Mouse (Mus musculus) left cerebral cortex, adult 2 months (tissue): ENCODE measurements around the gene Ak9. TPM values are rescaled to one million over a fixed set of nuclear protein-coding genes. Genes with fewer than 3 reads are reported as not detected.

ENCODE experiments used
- DNase-seq, 2 experiments: peaks; one replicate each; pipeline ENCODE4 v3.0.0; 2021 to 2022; ENCODE audit warnings: low spot score in 2 of 2, mixed read lengths in 1 of 2; ENCODE audit errors: extremely low spot score in 1 of 2
- H3K27ac ChIP-seq: fragments of 200-600 bp; 2 replicates; pipeline ENCODE4 v1.8.1; 2022
- H3K4me3 ChIP-seq: fragments of 200-600 bp; 2 replicates; pipeline ENCODE4 v1.8.1; 2022
- CTCF ChIP-seq: fragments of 200-600 bp; IDR thresholded peaks from 2 replicates; pipeline ENCODE4 v1.8.1; 2022; ENCODE audit warnings: antibody characterized with exemption, mild to moderate bottlenecking, moderate library complexity
- intact Hi-C: fragments of 180-260 bp; cut with DNase I; formaldehyde crosslinking; loops from one replicate; pipeline ENCODE4 v1.15.1; 2025
- total RNA-seq, 2 experiments: library from RNA; stranded (reverse); gene quantifications; 2 replicates each; pipeline ENCODE4 v1.2.3; 2021

Ak9 gene
- total RNA-seq, 2 experiments from 2014 or later = 0.05 to 0.07 TPM

- intact Hi-C loops = no loop called here
- DNase-seq = no peak
- no peak overlapping the region for H3K27ac ChIP-seq
- TF ChIP-seq CTCF = no peak
- H3K4me3 ChIP-seq = no peak overlapping the region
Measured at GRCm38 (mm10) chr10:41423681-41424080, 119.9 kb downstream of the Ak9 start.

GRCm38 (mm10) chr10:41426368-41426767 lies 122.6 kb downstream of the Ak9 start:
- no peak overlapping the region for H3K4me3 ChIP-seq
- H3K27ac ChIP-seq = no peak overlapping the region
- DNase-seq = no peak
- no peak for TF ChIP-seq CTCF
- intact Hi-C loops = no loop called here

- intact Hi-C loops = loop anchor here (10.0 kb wide), 2 partner anchors 250 to 860 kb away; no protein-coding TSS in a partner anchor
Measured at GRCm38 (mm10) chr10:41434624-41435023, 130.8 kb downstream of the Ak9 start.

GRCm38 (mm10) chr10:41435141-41435540 lies 131.4 kb downstream of the Ak9 start:
- no peak overlapping the region for H3K4me3 ChIP-seq
- TF ChIP-seq CTCF = no peak
- no peak for DNase-seq
- intact Hi-C loops = loop anchor here (10.0 kb wide), 2 partner anchors 250 to 860 kb away; no protein-coding TSS in a partner anchor
- H3K27ac ChIP-seq = no peak overlapping the region

More at GRCm38 (mm10) chr10:41434624-41435023, 130.8 kb downstream of the Ak9 start:
- DNase-seq = peak in 1 of 2 experiments; percentile 33
- Histone ChIP-seq H3K4me3 (no peak overlapping the region), H3K27ac (no peak overlapping the region)
- peak; percentile 81 for TF ChIP-seq CTCF

GRCm38 (mm10) chr10:41448216-41448615 lies 144.4 kb downstream of the Ak9 start:
- DNase-seq = no peak
- no peak for TF ChIP-seq CTCF
- Histone ChIP-seq H3K27ac (no peak overlapping the region), H3K4me3 (no peak overlapping the region)
- intact Hi-C loops = no loop called here

DNA sequence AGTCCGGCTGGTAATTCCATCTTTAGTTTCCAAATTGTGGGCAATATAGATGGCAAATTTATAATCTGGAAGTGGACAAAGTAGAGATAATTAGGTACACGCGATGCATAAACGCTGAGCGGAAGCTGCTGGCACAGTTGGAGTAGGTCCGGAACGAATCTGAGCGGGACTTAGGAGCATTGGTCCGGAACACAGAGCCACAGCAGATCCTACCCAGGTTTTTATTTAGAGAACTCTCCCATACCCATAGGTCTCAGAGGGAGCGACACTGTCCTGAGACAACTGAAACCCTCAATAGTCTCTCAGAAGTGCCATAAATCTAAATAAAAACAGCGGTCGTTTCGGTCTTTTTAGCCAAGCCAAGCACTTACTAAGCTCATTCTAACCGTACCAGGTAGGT lies 145.9 kb downstream of the Ak9 start:
- Histone ChIP-seq H3K4me3 (peak overlapping the region; percentile 92), H3K27ac (peak overlapping the region; percentile 93)
- no peak for TF ChIP-seq CTCF
- DNase-seq = peak; percentile 27 to 36
- intact Hi-C loops = no loop called here

DNA sequence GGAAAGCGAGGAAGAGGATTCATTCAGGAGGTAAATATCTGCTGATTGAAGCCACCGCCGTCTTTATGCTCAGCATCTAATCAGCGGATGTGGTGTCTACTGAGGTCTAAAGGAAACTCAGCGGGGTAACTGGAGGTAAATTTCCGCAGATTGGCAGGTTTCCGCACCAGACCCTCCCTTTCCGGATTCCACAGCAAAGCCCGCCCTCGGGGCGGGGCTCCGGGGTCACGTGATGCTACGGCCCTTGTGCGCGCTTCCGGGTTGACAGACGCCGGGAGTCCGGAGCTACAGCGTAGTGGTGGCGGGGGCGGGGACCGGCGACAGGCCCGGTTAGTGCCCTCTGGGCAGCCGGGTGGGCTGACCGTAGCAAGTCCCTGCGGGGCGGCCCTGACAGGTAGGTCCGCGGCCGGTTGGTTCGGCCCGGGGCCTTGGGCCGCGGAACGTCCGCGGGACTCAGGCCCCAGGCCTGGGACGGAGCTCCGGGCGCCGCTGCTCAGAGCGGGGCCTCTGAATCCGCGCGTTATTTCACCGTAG lies 146.4 kb downstream of the Ak9 start, which contains the start of gene Zbtb24:
Zbtb24 (plus strand) TSS at position 247 of the 534 bp plus-strand sequence.
- Histone ChIP-seq H3K27ac (peak within 1 kb of the TSS; percentile 93), H3K4me3 (peak within 1 kb of the TSS; percentile 92)
- no peak for TF ChIP-seq CTCF
- intact Hi-C loops = no loop called here
- peak; percentile 92 to 95 for DNase-seq

DNA sequence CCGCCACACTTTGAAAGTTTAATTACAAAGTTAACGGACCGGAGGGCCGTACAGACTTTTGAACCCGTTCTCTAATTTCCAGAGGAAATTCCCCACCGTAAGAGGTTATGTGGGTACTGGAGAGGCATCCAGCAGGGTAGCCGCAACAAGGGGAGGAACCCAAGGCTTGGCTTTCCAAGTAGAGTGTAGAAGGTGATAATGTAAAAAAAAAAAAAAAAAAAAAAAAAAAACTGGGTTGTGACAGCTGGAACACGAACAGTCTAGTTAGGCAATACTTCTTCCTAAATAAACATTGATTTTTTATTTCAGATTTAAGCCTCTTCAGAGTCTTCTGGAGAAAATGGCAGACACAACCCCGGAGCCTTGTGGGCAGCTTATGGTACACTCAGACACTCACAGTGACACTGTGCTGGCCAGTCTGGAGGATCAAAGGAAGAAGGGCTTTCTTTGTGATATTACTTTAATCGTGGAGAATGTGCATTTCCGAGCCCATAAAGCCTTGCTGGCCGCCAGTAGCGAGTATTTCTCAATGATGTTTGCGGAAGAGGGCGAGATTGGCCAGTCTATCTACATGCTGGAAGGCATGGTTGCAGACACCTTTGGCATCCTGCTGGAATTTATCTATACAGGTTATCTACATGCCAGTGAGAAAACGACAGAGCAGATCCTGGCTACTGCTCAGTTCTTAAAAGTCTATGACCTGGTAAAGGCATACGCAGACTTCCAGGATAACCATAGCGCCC lies 147.2 kb downstream of the Ak9 start:
- intact Hi-C loops = no loop called here
- DNase-seq = no peak
- Histone ChIP-seq H3K4me3 (peak overlapping the region; percentile 92), H3K27ac (peak overlapping the region; percentile 85; the same call in 1 of the 2 replicates)
- no peak for TF ChIP-seq CTCF

DNA sequence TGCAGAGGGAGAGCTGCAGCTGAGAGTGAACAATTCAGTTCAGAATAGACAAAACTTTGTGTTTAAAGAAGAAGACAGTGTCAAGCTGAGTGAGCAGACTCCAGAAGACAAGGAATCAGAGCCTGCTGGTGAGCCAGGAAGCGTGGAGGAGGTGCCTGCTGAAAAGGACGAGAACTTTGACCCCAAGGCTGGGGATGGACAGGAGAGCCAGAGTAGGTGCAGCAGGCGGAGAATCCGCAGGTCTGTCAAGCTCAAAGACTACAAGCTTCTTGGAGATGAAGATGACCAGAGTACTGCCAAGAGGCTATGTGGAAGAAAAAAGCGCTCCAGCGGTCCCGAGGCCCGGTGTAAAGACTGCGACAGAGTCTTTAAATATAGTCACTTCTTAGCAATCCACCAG lies 147.9 kb downstream of the Ak9 start:
- no peak overlapping the region for H3K4me3 ChIP-seq
- intact Hi-C loops = no loop called here
- no peak for DNase-seq
- H3K27ac ChIP-seq = no peak overlapping the region
- TF ChIP-seq CTCF = no peak

DNA sequence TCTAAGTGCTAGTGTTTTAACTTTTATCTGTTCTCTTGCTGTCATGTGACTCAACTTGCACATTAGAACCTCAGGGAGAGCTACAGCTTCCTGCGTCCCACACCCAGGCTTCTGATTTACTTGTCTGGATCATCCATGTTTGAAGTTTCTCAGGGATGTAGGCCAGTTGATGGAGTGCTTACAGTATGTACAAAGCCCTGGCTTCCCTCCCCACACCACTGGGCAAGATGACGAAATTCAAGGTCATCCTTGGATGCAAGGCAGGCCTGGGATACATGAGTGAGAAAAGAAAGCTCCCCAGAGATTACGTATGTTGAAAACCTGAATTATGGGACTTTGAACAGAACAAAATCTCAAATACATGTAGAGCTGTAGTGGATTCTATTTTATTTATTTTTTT lies 149.0 kb downstream of the Ak9 start:
- intact Hi-C loops = no loop called here
- DNase-seq = no peak
- Histone ChIP-seq H3K27ac (no peak overlapping the region), H3K4me3 (no peak overlapping the region)
- TF ChIP-seq CTCF = no peak

GRCm38 (mm10) chr10:41459990-41460389 lies 156.2 kb downstream of the Ak9 start:
- H3K4me3 ChIP-seq = no peak overlapping the region
- DNase-seq = no peak
- intact Hi-C loops = no loop called here
- no peak for TF ChIP-seq CTCF
- H3K27ac ChIP-seq = no peak overlapping the region

DNA sequence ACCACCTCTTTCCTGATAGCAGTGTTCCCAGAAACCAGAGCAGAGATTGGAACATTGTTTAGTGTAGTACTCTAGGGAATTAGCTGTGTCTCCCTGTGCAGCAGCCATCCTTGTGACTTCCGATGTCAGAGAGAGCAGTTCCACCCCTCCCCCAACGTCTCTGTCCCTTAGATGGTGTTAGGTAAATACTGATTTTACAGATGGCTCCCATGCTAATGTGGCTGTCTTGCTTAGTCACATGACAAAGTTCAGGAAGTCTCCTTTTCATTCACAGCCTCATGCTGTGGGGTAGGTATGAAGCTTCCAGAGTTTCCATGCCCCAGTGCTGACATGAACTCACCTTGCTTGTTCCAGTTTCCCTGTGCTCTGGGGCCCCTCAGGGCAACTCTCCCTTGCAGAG lies 156.7 kb downstream of the Ak9 start:
- no peak overlapping the region for H3K27ac ChIP-seq
- intact Hi-C loops = no loop called here
- H3K4me3 ChIP-seq = no peak overlapping the region
- no peak for DNase-seq
- no peak for TF ChIP-seq CTCF
